Mouse (Mus musculus): ENCODE results near the gene Dclk1. TPM values are rescaled to one million over a fixed set of nuclear protein-coding genes. Genes with fewer than 3 reads are reported as not detected.

The Dclk1 gene
- total and polyA plus RNA-seq, 3 experiments: 0.55 TPM; not detected in 2

- TF ChIP-seq GATA2 (IDR thresholded peaks at IDR 0.05; ENCODE audit: borderline replicate concordance, low read depth, low read length): no peak
- no peak for TF ChIP-seq CTCF (IDR thresholded peaks at IDR 0.05; ENCODE audit: low read depth, low read length)
- TF ChIP-seq GATA1 (IDR thresholded peaks at IDR 0.05; ENCODE audit: borderline replicate concordance, low read length): no peak
- no peak for TF ChIP-seq POLR2AphosphoS5 (IDR thresholded peaks at IDR 0.05; ENCODE audit: insufficient replicate concordance, low read depth, low read length)
- TF ChIP-seq TAL1 (conservative IDR thresholded peaks at IDR 0.05; ENCODE audit: low read depth, low read length): no peak
- H3K9me3 ChIP-seq (replicated peaks): peaks cover 49% of the 10 kb centered on the region
- no peaks in the 10 kb centered on the region for H3K27me3 ChIP-seq (ENCODE audit: insufficient read depth, low read length)
- H3K4me1 ChIP-seq (ENCODE audit: insufficient read depth, low read depth, low read length): no peaks in the 10 kb centered on the region
- no peak for ATAC-seq (ENCODE audit: extremely low read depth, insufficient number of reproducible peaks, low FRiP score, poor library complexity, severe bottlenecking)
- H3K4me3 ChIP-seq (ENCODE audit: low read depth, low read length): no peak overlapping the region
- no peak for DNase-seq (ENCODE audit: low spot score)
- no peaks in the 10 kb centered on the region for H3K36me3 ChIP-seq (replicated peaks)
Measured at GRCm38 (mm10) chr3:55543929-55544684, 301.9 kb downstream of the Dclk1 start.

- Histone ChIP-seq H3K27me3 (ENCODE audit: insufficient read depth, low read length) (no peaks in the 10 kb centered on the region), H3K4me1 (ENCODE audit: insufficient read depth, low read depth, low read length) (no peaks in the 10 kb centered on the region), H3K4me3 (ENCODE audit: low read depth, low read length) (no peak overlapping the region), H3K36me3 (replicated peaks) (no peaks in the 10 kb centered on the region), H3K9me3 (replicated peaks) (peaks cover 51% of the 10 kb centered on the region)
- no peak for DNase-seq (ENCODE audit: low spot score)
- no peak for ATAC-seq (ENCODE audit: extremely low read depth, insufficient number of reproducible peaks, low FRiP score, poor library complexity, severe bottlenecking)
- TF ChIP-seq CTCF (IDR thresholded peaks at IDR 0.05; ENCODE audit: low read depth, low read length) (no peak), TAL1 (conservative IDR thresholded peaks at IDR 0.05; ENCODE audit: low read depth, low read length) (no peak), POLR2AphosphoS5 (IDR thresholded peaks at IDR 0.05; ENCODE audit: insufficient replicate concordance, low read depth, low read length) (no peak), GATA2 (IDR thresholded peaks at IDR 0.05; ENCODE audit: borderline replicate concordance, low read depth, low read length) (no peak), GATA1 (IDR thresholded peaks at IDR 0.05; ENCODE audit: borderline replicate concordance, low read length) (no peak)
Measured at GRCm38 (mm10) chr3:55545296-55545695, 303.1 kb downstream of the Dclk1 start.

- Histone ChIP-seq H3K4me1 (ENCODE audit: insufficient read depth, low read depth, low read length) (no peaks in the 10 kb centered on the region), H3K9me3 (replicated peaks) (peaks cover 48% of the 10 kb centered on the region), H3K4me3 (ENCODE audit: low read depth, low read length) (no peak overlapping the region), H3K36me3 (replicated peaks) (no peaks in the 10 kb centered on the region), H3K27me3 (ENCODE audit: insufficient read depth, low read length) (no peaks in the 10 kb centered on the region)
- no peak for TF ChIP-seq TAL1 (conservative IDR thresholded peaks at IDR 0.05; ENCODE audit: low read depth, low read length)
- no peak for TF ChIP-seq GATA1 (IDR thresholded peaks at IDR 0.05; ENCODE audit: borderline replicate concordance, low read length)
- no peak for TF ChIP-seq GATA2 (IDR thresholded peaks at IDR 0.05; ENCODE audit: borderline replicate concordance, low read depth, low read length)
- no peak for TF ChIP-seq CTCF (IDR thresholded peaks at IDR 0.05; ENCODE audit: low read depth, low read length)
- no peak for TF ChIP-seq POLR2AphosphoS5 (IDR thresholded peaks at IDR 0.05; ENCODE audit: insufficient replicate concordance, low read depth, low read length)
- ATAC-seq (ENCODE audit: extremely low read depth, insufficient number of reproducible peaks, low FRiP score, poor library complexity, severe bottlenecking): no peak
- DNase-seq (ENCODE audit: low spot score): no peak
Measured at GRCm38 (mm10) chr3:55545916-55546315, 303.8 kb downstream of the Dclk1 start.

GRCm38 (mm10) chr3:55547106-55547505 lies 304.9 kb downstream of the Dclk1 start:
- Histone ChIP-seq H3K27me3 (ENCODE audit: insufficient read depth, low read length) (no peaks in the 10 kb centered on the region), H3K4me1 (ENCODE audit: insufficient read depth, low read depth, low read length) (no peaks in the 10 kb centered on the region), H3K9me3 (replicated peaks) (peaks cover 46% of the 10 kb centered on the region), H3K36me3 (replicated peaks) (no peaks in the 10 kb centered on the region), H3K4me3 (ENCODE audit: low read depth, low read length) (no peak overlapping the region)
- DNase-seq (ENCODE audit: low spot score): no peak
- ATAC-seq (ENCODE audit: extremely low read depth, insufficient number of reproducible peaks, low FRiP score, poor library complexity, severe bottlenecking): no peak
- TF ChIP-seq GATA2 (IDR thresholded peaks at IDR 0.05; ENCODE audit: borderline replicate concordance, low read depth, low read length): no peak
- no peak for TF ChIP-seq CTCF (IDR thresholded peaks at IDR 0.05; ENCODE audit: low read depth, low read length)
- TF ChIP-seq TAL1 (conservative IDR thresholded peaks at IDR 0.05; ENCODE audit: low read depth, low read length): no peak
- no peak for TF ChIP-seq GATA1 (IDR thresholded peaks at IDR 0.05; ENCODE audit: borderline replicate concordance, low read length)
- no peak for TF ChIP-seq POLR2AphosphoS5 (IDR thresholded peaks at IDR 0.05; ENCODE audit: insufficient replicate concordance, low read depth, low read length)

GRCm38 (mm10) chr3:55549376-55549775 lies 307.2 kb downstream of the Dclk1 start:
- Histone ChIP-seq H3K4me1 (ENCODE audit: insufficient read depth, low read depth, low read length) (no peaks in the 10 kb centered on the region), H3K36me3 (replicated peaks) (no peaks in the 10 kb centered on the region), H3K9me3 (replicated peaks) (peaks cover 34% of the 10 kb centered on the region), H3K27me3 (ENCODE audit: insufficient read depth, low read length) (no peaks in the 10 kb centered on the region), H3K4me3 (ENCODE audit: low read depth, low read length) (no peak overlapping the region)
- DNase-seq (ENCODE audit: low spot score): no peak
- TF ChIP-seq GATA1 (IDR thresholded peaks at IDR 0.05; ENCODE audit: borderline replicate concordance, low read length) (no peak), GATA2 (IDR thresholded peaks at IDR 0.05; ENCODE audit: borderline replicate concordance, low read depth, low read length) (no peak), TAL1 (conservative IDR thresholded peaks at IDR 0.05; ENCODE audit: low read depth, low read length) (no peak), POLR2AphosphoS5 (IDR thresholded peaks at IDR 0.05; ENCODE audit: insufficient replicate concordance, low read depth, low read length) (no peak), CTCF (IDR thresholded peaks at IDR 0.05; ENCODE audit: low read depth, low read length) (no peak)
- ATAC-seq (ENCODE audit: extremely low read depth, insufficient number of reproducible peaks, low FRiP score, poor library complexity, severe bottlenecking): no peak

GRCm38 (mm10) chr3:55550962-55551361 lies 308.8 kb downstream of the Dclk1 start:
- DNase-seq (ENCODE audit: low spot score): no peak
- ATAC-seq (ENCODE audit: extremely low read depth, insufficient number of reproducible peaks, low FRiP score, poor library complexity, severe bottlenecking): no peak
- H3K4me3 ChIP-seq (ENCODE audit: low read depth, low read length): no peak overlapping the region
- no peaks in the 10 kb centered on the region for H3K27me3 ChIP-seq (ENCODE audit: insufficient read depth, low read length)
- TF ChIP-seq GATA2 (IDR thresholded peaks at IDR 0.05; ENCODE audit: borderline replicate concordance, low read depth, low read length) (no peak), CTCF (IDR thresholded peaks at IDR 0.05; ENCODE audit: low read depth, low read length) (no peak), TAL1 (conservative IDR thresholded peaks at IDR 0.05; ENCODE audit: low read depth, low read length) (no peak), GATA1 (IDR thresholded peaks at IDR 0.05; ENCODE audit: borderline replicate concordance, low read length) (no peak), POLR2AphosphoS5 (IDR thresholded peaks at IDR 0.05; ENCODE audit: insufficient replicate concordance, low read depth, low read length) (no peak)
- peaks cover 24% of the 10 kb centered on the region for H3K9me3 ChIP-seq (replicated peaks)
- H3K36me3 ChIP-seq (replicated peaks): no peaks in the 10 kb centered on the region
- no peaks in the 10 kb centered on the region for H3K4me1 ChIP-seq (ENCODE audit: insufficient read depth, low read depth, low read length)
